Comparison of ENCODE assay signal across 12 mouse cellular contexts in the genomic region with DNA sequence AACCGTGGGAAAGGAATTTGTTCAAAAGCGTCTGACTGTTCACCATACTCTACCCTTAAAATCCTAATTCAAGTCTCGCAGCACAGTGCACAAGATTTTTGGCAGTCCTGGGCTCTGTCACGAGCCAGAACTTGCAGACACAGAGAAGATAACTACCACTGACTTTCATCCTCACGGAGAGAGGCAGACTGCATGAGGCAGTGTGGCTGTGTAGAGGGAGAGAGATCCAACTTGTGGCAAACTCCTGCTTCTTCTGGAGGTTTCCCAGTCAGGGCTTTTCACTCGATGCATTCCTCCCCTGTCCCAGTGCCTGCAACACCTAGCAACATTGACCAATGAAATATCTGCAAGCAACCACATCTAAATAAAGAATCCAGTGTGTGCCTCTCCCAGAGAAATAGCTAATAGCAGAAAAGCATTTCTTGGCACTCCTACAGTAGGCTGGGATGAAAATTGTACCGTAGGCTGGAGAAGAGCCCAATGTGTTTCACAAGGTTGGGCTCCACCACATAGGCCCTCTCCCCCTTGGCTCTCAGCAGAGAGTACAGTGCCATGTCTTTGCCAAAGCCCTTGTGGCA. TPM values are rescaled to one million over a fixed set of nuclear protein-coding genes. Genes with fewer than 3 reads are reported as not detected.
A peak's percentile ranks its signal among the peaks of the same experiment; 100 is the strongest.
DNase-seq lines count a peak whose midpoint lies in the region; ATAC-seq lines count a peak whose summit lies in the region.
"Had no signal": no experiment of that assay in that cellular context is flagged by ENCODE, and none has a peak within 500 bp of the region (broad histone marks: within the 10 kb centered on the region; RNA-seq: fewer than 3 reads in every experiment).

No protein-coding gene starts in this region.

- ATAC-seq in embryonic facial prominence, embryonic 13.5 days (ENCODE audit: insufficient number of reproducible peaks, insufficient read depth, low FRiP score, low TSS enrichment, low read depth) = 0 out of 2 replicates have a peak, but pooled peaks have one; percentile 34

- H3K4me1 ChIP-seq in embryonic facial prominence, embryonic 13.5 days = peaks cover 30% of the 10 kb centered on the region
- no peaks in the 10 kb centered on the region for H3K4me1 ChIP-seq in embryonic facial prominence, embryonic 10.5 days

- no peak overlapping the region for H3K4me3 ChIP-seq in embryonic facial prominence, embryonic 13.5 days
- H3K4me3 ChIP-seq in embryonic facial prominence, embryonic 10.5 days = no peak overlapping the region

- H3K36me3 ChIP-seq in embryonic facial prominence, embryonic 13.5 days = peaks cover 16% of the 10 kb centered on the region
- H3K36me3 ChIP-seq in embryonic facial prominence, embryonic 10.5 days (replicated peaks) = peaks cover 9% of the 10 kb centered on the region; the same call in 1 of the 2 replicates

- peak overlapping the region; percentile 62 for H3K27ac ChIP-seq in embryonic facial prominence, embryonic 13.5 days
- H3K27ac ChIP-seq in embryonic facial prominence, embryonic 10.5 days (replicated peaks) = no peak overlapping the region
- H3K27ac ChIP-seq: liver, embryonic 14.5 days had no signal

- H3K9me3 ChIP-seq in embryonic facial prominence, embryonic 13.5 days = no peaks in the 10 kb centered on the region
- no peaks in the 10 kb centered on the region for H3K9me3 ChIP-seq in embryonic facial prominence, embryonic 10.5 days

- no peak overlapping the region for H3K9ac ChIP-seq in embryonic facial prominence, embryonic 13.5 days
- H3K9ac ChIP-seq: liver, embryonic 14.5 days had no signal

- H3K27me3 ChIP-seq in embryonic facial prominence, embryonic 13.5 days = no peaks in the 10 kb centered on the region
- no peaks in the 10 kb centered on the region for H3K27me3 ChIP-seq in embryonic facial prominence, embryonic 10.5 days (replicated peaks; ENCODE audit: low read depth, poor library complexity, severe bottlenecking)

- DNase-seq in embryonic facial prominence, embryonic 10.5 days (ENCODE audit: low spot score) = no peak
- peak; percentile 29 for DNase-seq in layer of hippocampus, adult 11-12 months (ENCODE audit: low spot score)
- DNase-seq in layer of hippocampus, postnatal 25 days (ENCODE audit: extremely low spot score in 1 of 2, low spot score in 1 of 2) = no peak
- peak; percentile 50 for DNase-seq in heart, adult 8-10 months (ENCODE audit: low spot score)
- DNase-seq in lung, postnatal 10 days = peak; percentile 32
- no peak for DNase-seq in cerebellum, adult 9-10 months
- DNase-seq in embryo, embryonic 9.5 days (ENCODE audit: extremely low spot score) = no peak
- DNase-seq: cerebellum, postnatal 14 days had no signal

- 70% methylated on average over 7 of the region's 7 CpGs for WGBS in embryonic facial prominence, embryonic 13.5 days
- 88% methylated on average over 7 of the region's 7 CpGs for WGBS in embryonic facial prominence, embryonic 10.5 days

- no peak overlapping the region for H3K4me2 ChIP-seq in embryonic facial prominence, embryonic 13.5 days

RNA-seq across cellular contexts. Expression of a gene that starts 12.1 kb away (rescaled TPM):
- polyA plus RNA-seq in embryonic facial prominence, embryonic 13.5 days (2015; fragmentation: Nextera tagmentation; extraction: Ambion mirVana) = 32.0 and 32.8 TPM in 2 replicates
- polyA plus RNA-seq in embryonic facial prominence, embryonic 10.5 days (2016; fragmentation: Nextera tagmentation; extraction: Ambion mirVana) = 10.6 and 12.0 TPM in 2 replicates
- 10 to 100 TPM; 66.0 to 75.9 TPM for total RNA-seq in layer of hippocampus, postnatal 25 days (2021)
- 10 to 100 TPM; 57.7 to 59.8 (median 58.4) TPM for total RNA-seq in heart, adult 8-10 months (2022)
- total RNA-seq: monocyte, adult 5-6 weeks had no signal

RNA-seq across cellular contexts. Expression of a gene that starts 36.3 kb away (rescaled TPM):
- 5.4 TPM in 1 of 2 replicates, not detected in the other for polyA plus RNA-seq in embryonic facial prominence, embryonic 13.5 days (2015; fragmentation: Nextera tagmentation; extraction: Ambion mirVana)
- polyA plus RNA-seq in embryonic facial prominence, embryonic 10.5 days (2016; fragmentation: Nextera tagmentation; extraction: Ambion mirVana) = not detected in 2 replicates
- total RNA-seq in layer of hippocampus, postnatal 25 days (2021) = 1 to 10 TPM; 1.3 to 1.9 TPM
- 10 to 100 TPM in 3 of 4 experiments, 1 to 10 TPM in 1; 10.0 to 19.0 (median 17.1) TPM for total RNA-seq in heart, adult 8-10 months (2022)
- total RNA-seq: MEL; monocyte, adult 5-6 weeks had no signal

RNA-seq across cellular contexts. Expression of a gene that starts 46.2 kb away (rescaled TPM):
- polyA plus RNA-seq in embryonic facial prominence, embryonic 13.5 days (2015; fragmentation: Nextera tagmentation; extraction: Ambion mirVana) = 48.0 and 49.9 TPM in 2 replicates
- polyA plus RNA-seq in embryonic facial prominence, embryonic 10.5 days (2016; fragmentation: Nextera tagmentation; extraction: Ambion mirVana) = 48.9 and 51.4 TPM in 2 replicates
- total RNA-seq in layer of hippocampus, postnatal 25 days (2021) = 10 to 100 TPM; 60.5 to 73.3 TPM
- total RNA-seq in heart, adult 8-10 months (2022) = 10 to 100 TPM; 36.7 to 42.5 (median 38.9) TPM

Comparison
In these comparisons a context has a peak if more than half of its experiments do, and no peak if none do; other contexts are left out.
1. DNase-seq: peak in layer of hippocampus, adult 11-12 months (single experiment), heart, adult 8-10 months (single experiment) and lung, postnatal 10 days (single experiment); none in embryonic facial prominence, embryonic 10.5 days (single experiment), layer of hippocampus, postnatal 25 days (0 of 2), cerebellum, adult 9-10 months (single experiment) and embryo, embryonic 9.5 days (single experiment).